Mouse (Mus musculus) liver, postnatal 0 days (tissue): Measurements from ENCODE around the gene Fev.

Experiments
- CTCF ChIP-seq: sonication (generic); IDR thresholded peaks from 2 replicates; pipeline ENCODE4 v1.5.1; 2016; ENCODE audit warnings: antibody characterized with exemption, low read depth
- EP300 ChIP-seq: IDR thresholded peaks from 2 replicates; pipeline ENCODE4 v1.6.1; 2016; ENCODE audit warnings: antibody characterized with exemption, low read depth, mild to moderate bottlenecking

- TF ChIP-seq CTCF (no peak), EP300 (no peak)
These were observed 2.4 kb downstream of the Fev start for GRCm38 (mm10) chr1:74882828-74883227.
